Mouse (Mus musculus): ENCODE results near the gene Kif24.

Kif24 gene

GRCm38 (mm10) chr4:41401167-41401566 is 63.5 kb downstream of the Kif24 start:
- no peak for DNase-seq (ENCODE audit: low spot score)

GRCm38 (mm10) chr4:41399904-41400303 is 64.8 kb downstream of the Kif24 start:
- no peak for DNase-seq (ENCODE audit: low spot score)

GRCm38 (mm10) chr4:41398353-41398752 is 66.3 kb downstream of the Kif24 start:
- DNase-seq (ENCODE audit: low spot score), result no peak

- no peak for DNase-seq (ENCODE audit: low spot score)
These were observed 70.0 kb downstream of the Kif24 start for GRCm38 (mm10) chr4:41394651-41395050.

GRCm38 (mm10) chr4:41391015-41391414 is 73.7 kb downstream of the Kif24 start:
- no peak for DNase-seq (ENCODE audit: low spot score)

- DNase-seq (ENCODE audit: low spot score), result peak; percentile 57
These were observed 74.6 kb downstream of the Kif24 start for GRCm38 (mm10) chr4:41390122-41390521.

GRCm38 (mm10) chr4:41389240-41389639 is 75.4 kb downstream of the Kif24 start:
- no peak for DNase-seq (ENCODE audit: low spot score)

- no peak for DNase-seq (ENCODE audit: low spot score)
These were observed 76.1 kb downstream of the Kif24 start for GRCm38 (mm10) chr4:41388616-41389015.

GRCm38 (mm10) chr4:41387755-41388469 is 76.8 kb downstream of the Kif24 start:
- peak; percentile 44 for DNase-seq (ENCODE audit: low spot score)

GRCm38 (mm10) chr4:41386412-41386975 is 78.2 kb downstream of the Kif24 start:
- no peak for DNase-seq (ENCODE audit: low spot score)

- DNase-seq (ENCODE audit: low spot score), result no peak
These were observed 83.3 kb downstream of the Kif24 start for GRCm38 (mm10) chr4:41381213-41381950.

- no peak for DNase-seq (ENCODE audit: low spot score)
These were observed 87.1 kb downstream of the Kif24 start for GRCm38 (mm10) chr4:41377567-41377966.

GRCm38 (mm10) chr4:41369702-41370437 is 94.8 kb downstream of the Kif24 start:
- DNase-seq (ENCODE audit: low spot score), result no peak

GRCm38 (mm10) chr4:41368198-41368597 is 96.5 kb downstream of the Kif24 start:
- DNase-seq (ENCODE audit: low spot score), result no peak

- DNase-seq (ENCODE audit: low spot score), result no peak
These were observed 103.6 kb downstream of the Kif24 start for GRCm38 (mm10) chr4:41361059-41361458.

- no peak for DNase-seq (ENCODE audit: low spot score)
These were observed 105.3 kb downstream of the Kif24 start for GRCm38 (mm10) chr4:41359358-41359757.

GRCm38 (mm10) chr4:41358669-41359068 is 106.0 kb downstream of the Kif24 start:
- no peak for DNase-seq (ENCODE audit: low spot score)

- no peak for DNase-seq (ENCODE audit: low spot score)
These were observed 107.5 kb downstream of the Kif24 start for GRCm38 (mm10) chr4:41357154-41357553.

GRCm38 (mm10) chr4:41353265-41353664 is 111.4 kb downstream of the Kif24 start:
- DNase-seq (ENCODE audit: low spot score), result no peak

GRCm38 (mm10) chr4:41352758-41353157 is 111.9 kb downstream of the Kif24 start:
- no peak for DNase-seq (ENCODE audit: low spot score)

- no peak for DNase-seq (ENCODE audit: low spot score)
These were observed 115.5 kb downstream of the Kif24 start for GRCm38 (mm10) chr4:41349199-41349591.

GRCm38 (mm10) chr4:41348584-41349198 is 116.0 kb downstream of the Kif24 start, which contains the start of gene Ubap1:
Gene Ubap1 (plus strand): TSS chr4:41348996.
- peak; percentile 99 for DNase-seq (ENCODE audit: low spot score)
